Mouse (Mus musculus) kidney, embryonic 15.5 days (tissue): ENCODE measurements around the gene Insc. TPM values are rescaled to one million over a fixed set of nuclear protein-coding genes. Genes with fewer than 3 reads are reported as not detected.

Experiments used
- ATAC-seq: fragments of 200-750 bp; cut with Nextera tagmentation; replicated peaks from 2 replicates; pipeline ENCODE4 v1.8.0; 2017; ENCODE audit warnings: moderate TSS enrichment; ENCODE audit not compliant: low FRiP score
- H3K27ac ChIP-seq: fragments of 300-500 bp; sonication (generic); 2 replicates; pipeline ENCODE4 v1.5.1; 2015; ENCODE audit warnings: mild to moderate bottlenecking, inconsistent platforms
- H3K27me3 ChIP-seq: fragments of 300-500 bp; sonication (generic); 2 replicates; pipeline ENCODE4 v1.6.1; 2015; ENCODE audit warnings: inconsistent platforms
- H3K36me3 ChIP-seq: fragments of 300-500 bp; sonication (generic); 2 replicates; pipeline ENCODE4 v1.6.1; 2015; ENCODE audit warnings: inconsistent platforms
- H3K4me1 ChIP-seq: fragments of 300-500 bp; sonication (generic); 2 replicates; pipeline ENCODE4 v1.6.1; 2015; ENCODE audit warnings: inconsistent platforms
- H3K4me2 ChIP-seq: fragments of 300-500 bp; sonication (generic); 2 replicates; pipeline ENCODE4 v1.6.1; 2015; ENCODE audit warnings: moderate library complexity, mild to moderate bottlenecking, inconsistent platforms
- H3K4me3 ChIP-seq: fragments of 300-500 bp; sonication (generic); replicated peaks from 2 replicates; pipeline ENCODE4 v1.5.1; 2015; ENCODE audit warnings: mild to moderate bottlenecking, inconsistent platforms
- H3K9ac ChIP-seq: fragments of 300-500 bp; sonication (generic); 2 replicates; pipeline ENCODE4 v1.6.1; 2015; ENCODE audit warnings: mild to moderate bottlenecking, inconsistent platforms
- H3K9me3 ChIP-seq: fragments of 300-500 bp; sonication (generic); replicated peaks from 2 replicates; pipeline ENCODE4 v1.6.1; 2016; ENCODE audit warnings: inconsistent platforms
- WGBS: fragments of 180-500 bp; shearing (Covaris S2); methylation state at CpG from one replicate; pipeline ENCODE4 v1.1.7; 2015; ENCODE audit warnings: mixed read lengths; 5-methylcytosine and 5-hydroxymethylcytosine counted together
- polyA plus RNA-seq: library from polyadenylated mRNA; unstranded; fragments of >200 nt; fragmentation: Nextera tagmentation; extraction: Ambion mirVana; gene quantifications from 2 replicates; pipeline ENCODE4 v1.2.1, GENCODE M21; 2015

Insc gene
- polyA plus RNA-seq, 1 experiment from 2014 or later, result 3.7 TPM

GRCm38 (mm10) chr7:114892618-114893257, 149.2 kb downstream of the Insc start:
- Histone ChIP-seq H3K4me3 (no peak overlapping the region), H3K36me3 (no peaks in the 10 kb centered on the region), H3K9me3 (no peaks in the 10 kb centered on the region), H3K27me3 (no peaks in the 10 kb centered on the region), H3K4me2 (no peak overlapping the region), H3K27ac (no peak overlapping the region), H3K4me1 (no peaks in the 10 kb centered on the region), H3K9ac (no peak overlapping the region)
- ATAC-seq, result no peak

- Histone ChIP-seq H3K36me3 (no peaks in the 10 kb centered on the region), H3K4me2 (no peak overlapping the region), H3K9ac (no peak overlapping the region), H3K27ac (no peak overlapping the region), H3K4me3 (no peak overlapping the region), H3K4me1 (no peaks in the 10 kb centered on the region), H3K27me3 (no peaks in the 10 kb centered on the region), H3K9me3 (no peaks in the 10 kb centered on the region)
- 76% methylated on average over 1 of the region's 1 CpGs for WGBS
- no peak for ATAC-seq
Observed at GRCm38 (mm10) chr7:114893889-114894288, 150.4 kb downstream of the Insc start.

GRCm38 (mm10) chr7:114896966-114897697, 153.6 kb downstream of the Insc start:
- H3K9ac ChIP-seq, result no peak overlapping the region
- no peak for ATAC-seq
- H3K36me3 ChIP-seq, result no peaks in the 10 kb centered on the region
- no peak overlapping the region for H3K4me2 ChIP-seq
- no peaks in the 10 kb centered on the region for H3K27me3 ChIP-seq
- no peaks in the 10 kb centered on the region for H3K4me1 ChIP-seq
- no peak overlapping the region for H3K4me3 ChIP-seq
- WGBS, result 87% methylated on average over 15 of the region's 15 CpGs
- H3K27ac ChIP-seq, result no peak overlapping the region
- no peaks in the 10 kb centered on the region for H3K9me3 ChIP-seq

Other genes starting within 250 kb of the Insc start
- 1.7 and 2.4 TPM in 2 replicates for gene Cyp2r1, start 180.7 kb upstream of the Insc start, polyA plus RNA-seq
- gene Calca, start 107.3 kb upstream of the Insc start, polyA plus RNA-seq, result 1.6 and 1.8 TPM in 2 replicates
- gene Calcb, start 25.1 kb upstream of the Insc start, polyA plus RNA-seq, result 0.35 and 0.60 TPM in 2 replicates